Mouse (Mus musculus) liver, postnatal 0 days (tissue): Measurements from ENCODE around the gene Ppm1b. TPM values are rescaled to one million over a fixed set of nuclear protein-coding genes. Genes with fewer than 3 reads are reported as not detected.

ENCODE experiments used
- ATAC-seq: fragments of 200-750 bp; cut with Nextera tagmentation; 2 replicates; pipeline ENCODE4 v1.8.0; 2017; ENCODE audit warnings: mild to moderate bottlenecking, moderate library complexity
- DNase-seq: peaks from one replicate; pipeline ENCODE4 v3.0.0-alpha.2; 2016
- H3K27ac ChIP-seq: fragments of 300-500 bp; sonication (generic); 2 replicates; pipeline ENCODE4 v1.5.1; 2014; ENCODE audit warnings: antibody characterized with exemption, moderate library complexity, mild to moderate bottlenecking, low read depth
- H3K27me3 ChIP-seq: fragments of 300-500 bp; sonication (generic); 2 replicates; pipeline ENCODE4 v1.6.1; 2014; ENCODE audit warnings: low read length, control low read depth, mixed read lengths; ENCODE audit not compliant: insufficient read depth
- H3K36me3 ChIP-seq: fragments of 300-500 bp; sonication (generic); replicated peaks from 2 replicates; pipeline ENCODE4 v1.6.1; 2014; ENCODE audit warnings: mild to moderate bottlenecking, control low read depth, low read length, moderate library complexity, mixed read lengths; ENCODE audit not compliant: insufficient read depth
- H3K4me1 ChIP-seq: fragments of 300-500 bp; sonication (generic); 2 replicates; pipeline ENCODE4 v1.6.1; 2014; ENCODE audit warnings: antibody characterized with exemption, mild to moderate bottlenecking, control low read depth; ENCODE audit not compliant: insufficient read depth
- H3K4me2 ChIP-seq: fragments of 300-500 bp; sonication (generic); 2 replicates; pipeline ENCODE4 v1.6.1; 2014; ENCODE audit warnings: low read depth, mild to moderate bottlenecking, low read length, moderate library complexity, mixed read lengths
- H3K4me3 ChIP-seq: fragments of 300-500 bp; sonication (generic); 2 replicates; pipeline ENCODE4 v1.5.1; 2014; ENCODE audit warnings: low read depth, low read length
- H3K9ac ChIP-seq: fragments of 300-500 bp; sonication (generic); replicated peaks from 2 replicates; pipeline ENCODE4 v1.6.1; 2014; ENCODE audit warnings: mild to moderate bottlenecking, moderate library complexity
- H3K9me3 ChIP-seq: fragments of 300-500 bp; sonication (generic); 2 replicates; pipeline ENCODE4 v1.6.1; 2016; ENCODE audit warnings: mild to moderate bottlenecking, control low read depth, low read length, mixed read lengths
- CTCF ChIP-seq: sonication (generic); IDR thresholded peaks from 2 replicates; pipeline ENCODE4 v1.5.1; 2016; ENCODE audit warnings: antibody characterized with exemption, low read depth
- EP300 ChIP-seq: IDR thresholded peaks from 2 replicates; pipeline ENCODE4 v1.6.1; 2016; ENCODE audit warnings: antibody characterized with exemption, low read depth, mild to moderate bottlenecking
- WGBS: fragments of 180-500 bp; shearing (Covaris S2); extraction: QIAGEN DNeasy Blood & Tissue Kit; methylation state at CpG from one replicate; pipeline ENCODE4 v1.1.7; 2014; ENCODE audit not compliant: insufficient replicate concordance; 5-methylcytosine and 5-hydroxymethylcytosine counted together
- polyA plus RNA-seq: library from polyadenylated mRNA; unstranded; fragments of >200 nt; fragmentation: Nextera tagmentation; extraction: Ambion mirVana; gene quantifications from 2 replicates; pipeline ENCODE4 v1.2.1, GENCODE M21; 2015

Gene Ppm1b
- polyA plus RNA-seq, 1 experiment from 2014 or later: 41.6 TPM

GRCm38 (mm10) chr17:84997639-84998038, 41.1 kb downstream of the Ppm1b start:
- H3K36me3 ChIP-seq: peaks cover 6% of the 10 kb centered on the region
- no peak overlapping the region for H3K9ac ChIP-seq
- no peak overlapping the region for H3K27ac ChIP-seq
- no peaks in the 10 kb centered on the region for H3K9me3 ChIP-seq
- no peaks in the 10 kb centered on the region for H3K4me1 ChIP-seq
- no peak overlapping the region for H3K4me3 ChIP-seq
- no peak overlapping the region for H3K4me2 ChIP-seq
- 87% methylated on average over 1 of the region's 1 CpGs for WGBS
- no peaks in the 10 kb centered on the region for H3K27me3 ChIP-seq
- ATAC-seq (no peak), DNase-seq (no peak)
- no peak for TF ChIP-seq EP300
- TF ChIP-seq CTCF: no peak

GRCm38 (mm10) chr17:84999636-85000035, 43.1 kb downstream of the Ppm1b start:
- Histone ChIP-seq H3K4me3 (no peak overlapping the region), H3K27me3 (no peaks in the 10 kb centered on the region), H3K4me1 (no peaks in the 10 kb centered on the region), H3K36me3 (peaks cover 18% of the 10 kb centered on the region), H3K27ac (no peak overlapping the region), H3K9me3 (no peaks in the 10 kb centered on the region), H3K9ac (no peak overlapping the region), H3K4me2 (no peak overlapping the region)
- no peak for TF ChIP-seq EP300
- ATAC-seq (0 out of 2 replicates have a peak, but pooled peaks have one; percentile 23), DNase-seq (no peak)
- WGBS: 67% methylated on average over 10 of the region's 10 CpGs

- no peak overlapping the region for H3K4me2 ChIP-seq
- WGBS: 92% methylated on average over 6 of the region's 6 CpGs
- DNase-seq: no peak
- H3K4me1 ChIP-seq: no peaks in the 10 kb centered on the region; the same call in 1 of the 2 replicates
- no peaks in the 10 kb centered on the region for H3K27me3 ChIP-seq
- no peak for ATAC-seq
- no peaks in the 10 kb centered on the region for H3K9me3 ChIP-seq
- H3K4me3 ChIP-seq: no peak overlapping the region
- no peak overlapping the region for H3K9ac ChIP-seq
- H3K27ac ChIP-seq: no peak overlapping the region
- peaks cover 36% of the 10 kb centered on the region for H3K36me3 ChIP-seq
- no peak for TF ChIP-seq CTCF
Observed at GRCm38 (mm10) chr17:85013485-85013884, 56.9 kb downstream of the Ppm1b start.

- TF ChIP-seq EP300 (no peak), CTCF (no peak)
Observed at GRCm38 (mm10) chr17:85014632-85015031, 58.1 kb downstream of the Ppm1b start.

GRCm38 (mm10) chr17:85018344-85018743, 61.8 kb downstream of the Ppm1b start:
- H3K4me1 ChIP-seq: no peaks in the 10 kb centered on the region; the same call in 1 of the 2 replicates
- peaks cover 7% of the 10 kb centered on the region for H3K36me3 ChIP-seq
- WGBS: 75% methylated on average over 3 of the region's 3 CpGs
- no peak overlapping the region for H3K27ac ChIP-seq
- no peak overlapping the region for H3K4me2 ChIP-seq
- no peak overlapping the region for H3K9ac ChIP-seq
- no peak overlapping the region for H3K4me3 ChIP-seq
- ATAC-seq: no peak; the same call in 1 of the 2 replicates
- no peak for TF ChIP-seq CTCF
- no peak for TF ChIP-seq EP300
- no peaks in the 10 kb centered on the region for H3K9me3 ChIP-seq
- DNase-seq: no peak
- no peaks in the 10 kb centered on the region for H3K27me3 ChIP-seq

More at GRCm38 (mm10) chr17:85014632-85015031, 58.1 kb downstream of the Ppm1b start:
- no peak overlapping the region for H3K27ac ChIP-seq
- H3K4me1 ChIP-seq: no peaks in the 10 kb centered on the region; the same call in 1 of the 2 replicates
- H3K4me3 ChIP-seq: no peak overlapping the region
- H3K9ac ChIP-seq: no peak overlapping the region
- ATAC-seq (no peak), DNase-seq (no peak)
- H3K9me3 ChIP-seq: no peaks in the 10 kb centered on the region
- WGBS: 95% methylated on average over 3 of the region's 3 CpGs
- peaks cover 33% of the 10 kb centered on the region for H3K36me3 ChIP-seq
- no peak overlapping the region for H3K4me2 ChIP-seq
- no peaks in the 10 kb centered on the region for H3K27me3 ChIP-seq

GRCm38 (mm10) chr17:85018794-85019193, 62.3 kb downstream of the Ppm1b start:
- peak; percentile 45 for ATAC-seq
- no peaks in the 10 kb centered on the region for H3K27me3 ChIP-seq
- no peak overlapping the region for H3K4me3 ChIP-seq
- H3K9ac ChIP-seq: no peak overlapping the region
- no peaks in the 10 kb centered on the region for H3K9me3 ChIP-seq
- 41% methylated on average over 5 of the region's 5 CpGs for WGBS
- H3K4me2 ChIP-seq: no peak overlapping the region
- H3K36me3 ChIP-seq: peaks cover 5% of the 10 kb centered on the region; the same call in 1 of the 2 replicates
- no peak overlapping the region for H3K27ac ChIP-seq
- H3K4me1 ChIP-seq: no peaks in the 10 kb centered on the region; the same call in 1 of the 2 replicates
- TF ChIP-seq EP300 (no peak), CTCF (no peak)
- no peak for DNase-seq

- H3K4me1 ChIP-seq: peaks cover 6% of the 10 kb centered on the region
- no peak overlapping the region for H3K4me3 ChIP-seq
- WGBS: 80% methylated on average over 3 of the region's 3 CpGs
- DNase-seq (no peak), ATAC-seq (no peak)
- peaks cover 5% of the 10 kb centered on the region; the same call in 1 of the 2 replicates for H3K36me3 ChIP-seq
- no peak overlapping the region for H3K4me2 ChIP-seq
- no peaks in the 10 kb centered on the region for H3K9me3 ChIP-seq
- no peak overlapping the region for H3K27ac ChIP-seq
- no peak for TF ChIP-seq CTCF
- TF ChIP-seq EP300: no peak
- H3K27me3 ChIP-seq: no peaks in the 10 kb centered on the region
- no peak overlapping the region for H3K9ac ChIP-seq
Observed at GRCm38 (mm10) chr17:85020343-85020742, 63.8 kb downstream of the Ppm1b start.
